Mouse (Mus musculus) heart, embryonic 11.5 days (tissue): Measurements from ENCODE around the gene Rbm5. TPM values are rescaled to one million over a fixed set of nuclear protein-coding genes. Genes with fewer than 3 reads are reported as not detected.

Experiments
- ATAC-seq: fragments of 200-750 bp; cut with Nextera tagmentation; replicated peaks from 2 replicates; pipeline ENCODE4 v1.8.0; 2017; ENCODE audit warnings: moderate library complexity; ENCODE audit not compliant: insufficient number of reproducible peaks, low FRiP score, low TSS enrichment
- H3K27ac ChIP-seq: fragments of 300-500 bp; sonication (generic); 2 replicates; pipeline ENCODE4 v1.5.1; 2014; ENCODE audit warnings: mild to moderate bottlenecking, low read depth, low read length
- H3K27me3 ChIP-seq: fragments of 300-500 bp; sonication (generic); 2 replicates; pipeline ENCODE4 v1.6.1; 2014; ENCODE audit warnings: mild to moderate bottlenecking, low read length, mixed read lengths; ENCODE audit not compliant: control insufficient read depth, insufficient read depth
- H3K36me3 ChIP-seq: fragments of 300-500 bp; sonication (generic); 2 replicates; pipeline ENCODE4 v1.6.1; 2014; ENCODE audit warnings: mild to moderate bottlenecking, low read length, moderate library complexity, mixed read lengths; ENCODE audit not compliant: control insufficient read depth, insufficient read depth
- H3K4me1 ChIP-seq: fragments of 300-500 bp; sonication (generic); 2 replicates; pipeline ENCODE4 v1.6.1; 2014; ENCODE audit warnings: low read length; ENCODE audit not compliant: control insufficient read depth, insufficient read depth
- H3K4me2 ChIP-seq: fragments of 300-500 bp; sonication (generic); 2 replicates; pipeline ENCODE4 v1.6.1; 2014; ENCODE audit warnings: mild to moderate bottlenecking, moderate library complexity
- H3K4me3 ChIP-seq: fragments of 300-500 bp; sonication (generic); 2 replicates; pipeline ENCODE4 v1.5.1; 2014; ENCODE audit warnings: low read depth, low read length
- H3K9ac ChIP-seq: fragments of 300-500 bp; sonication (generic); 2 replicates; pipeline ENCODE4 v1.6.1; 2014; ENCODE audit warnings: mild to moderate bottlenecking, low read depth, low read length, moderate library complexity
- H3K9me3 ChIP-seq: fragments of 300-500 bp; sonication (generic); replicated peaks from 2 replicates; pipeline ENCODE4 v1.6.1; 2016; ENCODE audit warnings: low read length; ENCODE audit not compliant: control insufficient read depth
- WGBS: fragments of 180-500 bp; shearing (Covaris S2); extraction: QIAGEN DNeasy Blood & Tissue Kit; methylation state at CpG from one replicate; pipeline ENCODE4 v1.1.7; 2014; ENCODE audit not compliant: insufficient replicate concordance; 5-methylcytosine and 5-hydroxymethylcytosine counted together
- polyA plus RNA-seq: library from polyadenylated mRNA; unstranded; fragments of >200 nt; fragmentation: Nextera tagmentation; extraction: Ambion mirVana; gene quantifications from 2 replicates; pipeline ENCODE4 v1.2.1, GENCODE M21; 2014

Gene Rbm5
- polyA plus RNA-seq, 1 experiment from 2014 or later: 135 TPM

DNA sequence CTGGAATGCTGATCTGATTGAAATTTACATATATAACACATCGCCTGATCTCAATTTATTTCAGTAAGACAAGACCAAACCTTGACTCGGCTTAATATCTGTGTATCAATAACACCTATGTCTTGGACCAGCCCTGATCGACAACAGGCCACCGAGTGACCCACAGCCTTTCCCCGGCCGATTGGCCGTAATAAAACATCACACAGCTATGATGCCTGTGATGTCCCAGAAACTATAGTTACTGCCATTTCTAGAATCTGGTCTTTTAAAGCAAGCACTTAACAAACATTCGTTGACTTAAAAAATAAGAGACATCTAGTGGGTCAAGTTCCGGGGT is 791 bp downstream of the Rbm5 start:
- Histone ChIP-seq H3K36me3 (peaks cover 36% of the 10 kb centered on the region), H3K9ac (peak overlapping the region; percentile 99), H3K9me3 (no peaks in the 10 kb centered on the region), H3K4me3 (peak overlapping the region; percentile 85), H3K27ac (peak overlapping the region; percentile 92; the same call in 1 of the 2 replicates), H3K27me3 (no peaks in the 10 kb centered on the region), H3K4me1 (peaks cover 10% of the 10 kb centered on the region; the same call in 1 of the 2 replicates), H3K4me2 (peak overlapping the region; percentile 71)
- ATAC-seq: no peak
- whole genome bisulfite sequencing: 1% methylated on average over 9 of the region's 9 CpGs

GRCm38 (mm10) chr9:107769445-107770000 is 1.3 kb downstream of the Rbm5 start:
- no peak overlapping the region for H3K27ac ChIP-seq
- ATAC-seq: no peak
- peaks cover 10% of the 10 kb centered on the region; the same call in 1 of the 2 replicates for H3K4me1 ChIP-seq
- peak overlapping the region; percentile 71 for H3K4me2 ChIP-seq
- peak overlapping the region; percentile 85 for H3K4me3 ChIP-seq
- 46% methylated on average over 4 of the region's 4 CpGs for WGBS
- H3K9ac ChIP-seq: peak overlapping the region; percentile 99
- no peaks in the 10 kb centered on the region for H3K27me3 ChIP-seq
- H3K36me3 ChIP-seq: peaks cover 39% of the 10 kb centered on the region
- H3K9me3 ChIP-seq: no peaks in the 10 kb centered on the region

- Histone ChIP-seq H3K27ac (no peak overlapping the region), H3K36me3 (peaks cover 43% of the 10 kb centered on the region), H3K27me3 (no peaks in the 10 kb centered on the region), H3K4me3 (peak overlapping the region; percentile 85; the same call in 1 of the 2 replicates), H3K9ac (no peak overlapping the region), H3K4me1 (peaks cover 10% of the 10 kb centered on the region; the same call in 1 of the 2 replicates), H3K9me3 (no peaks in the 10 kb centered on the region), H3K4me2 (peak overlapping the region; percentile 71)
- ATAC-seq: no peak
- WGBS: 85% methylated on average over 5 of the region's 5 CpGs
Measured at GRCm38 (mm10) chr9:107768851-107769250, 1.9 kb downstream of the Rbm5 start.

- H3K4me3 ChIP-seq: no peak overlapping the region
- no peak overlapping the region for H3K4me2 ChIP-seq
- no peak overlapping the region for H3K9ac ChIP-seq
- H3K27ac ChIP-seq: no peak overlapping the region
- H3K4me1 ChIP-seq: no peaks in the 10 kb centered on the region
- H3K9me3 ChIP-seq: no peaks in the 10 kb centered on the region
- peaks cover 50% of the 10 kb centered on the region for H3K36me3 ChIP-seq
- no peaks in the 10 kb centered on the region for H3K27me3 ChIP-seq
- 94% methylated on average over 6 of the region's 6 CpGs for WGBS
- ATAC-seq: no peak
Measured at GRCm38 (mm10) chr9:107759593-107759992, 11.2 kb downstream of the Rbm5 start.

- H3K4me3 ChIP-seq: no peak overlapping the region
- H3K9me3 ChIP-seq: no peaks in the 10 kb centered on the region
- no peak overlapping the region for H3K9ac ChIP-seq
- H3K27ac ChIP-seq: no peak overlapping the region
- H3K4me1 ChIP-seq: no peaks in the 10 kb centered on the region
- H3K4me2 ChIP-seq: no peak overlapping the region
- peaks cover 80% of the 10 kb centered on the region for H3K36me3 ChIP-seq
- H3K27me3 ChIP-seq: no peaks in the 10 kb centered on the region
- ATAC-seq: no peak
- 90% methylated on average over 5 of the region's 5 CpGs for WGBS
Measured at GRCm38 (mm10) chr9:107750378-107750777, 20.4 kb downstream of the Rbm5 start.

GRCm38 (mm10) chr9:107748063-107748462 is 22.7 kb downstream of the Rbm5 start:
- Histone ChIP-seq H3K4me2 (no peak overlapping the region), H3K36me3 (peaks cover 90% of the 10 kb centered on the region), H3K9ac (no peak overlapping the region), H3K4me1 (no peaks in the 10 kb centered on the region), H3K27ac (no peak overlapping the region), H3K9me3 (no peaks in the 10 kb centered on the region), H3K4me3 (no peak overlapping the region), H3K27me3 (no peaks in the 10 kb centered on the region)
- WGBS: 94% methylated on average over 3 of the region's 3 CpGs
- no peak for ATAC-seq

- Histone ChIP-seq H3K4me3 (no peak overlapping the region), H3K4me1 (no peaks in the 10 kb centered on the region), H3K9ac (no peak overlapping the region), H3K36me3 (peaks cover 91% of the 10 kb centered on the region), H3K9me3 (no peaks in the 10 kb centered on the region), H3K27ac (no peak overlapping the region), H3K27me3 (no peaks in the 10 kb centered on the region), H3K4me2 (no peak overlapping the region)
- no peak for ATAC-seq
- WGBS: 98% methylated on average over 1 of the region's 1 CpGs
Measured at GRCm38 (mm10) chr9:107747310-107747709, 23.5 kb downstream of the Rbm5 start.

- no peak overlapping the region for H3K4me3 ChIP-seq
- WGBS: 87% methylated on average over 3 of the region's 3 CpGs
- peaks cover 90% of the 10 kb centered on the region for H3K36me3 ChIP-seq
- H3K9ac ChIP-seq: no peak overlapping the region
- no peak for ATAC-seq
- H3K9me3 ChIP-seq: no peaks in the 10 kb centered on the region
- no peaks in the 10 kb centered on the region for H3K4me1 ChIP-seq
- no peaks in the 10 kb centered on the region for H3K27me3 ChIP-seq
- H3K4me2 ChIP-seq: no peak overlapping the region
- H3K27ac ChIP-seq: no peak overlapping the region
Measured at GRCm38 (mm10) chr9:107746679-107747078, 24.1 kb downstream of the Rbm5 start.

DNA sequence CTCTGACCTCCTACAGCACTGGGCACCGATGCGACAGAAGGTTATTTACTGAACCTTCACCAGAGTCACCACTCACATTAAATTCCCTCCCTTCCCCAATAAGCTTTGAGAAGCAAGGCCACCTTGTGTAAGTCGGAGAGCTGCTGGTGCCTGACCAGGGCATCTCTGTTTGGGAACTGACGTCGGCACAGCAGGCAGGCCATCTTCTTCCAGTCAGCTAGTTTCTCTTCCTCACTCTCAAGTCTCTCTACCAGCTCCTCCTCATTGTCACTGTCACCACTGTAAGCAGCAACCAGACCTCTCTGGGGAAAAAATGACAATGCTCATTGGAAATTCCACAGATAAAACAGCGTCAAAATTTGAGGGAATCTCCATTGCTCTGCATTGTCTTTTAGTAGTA is 26.7 kb downstream of the Rbm5 start:
- Histone ChIP-seq H3K27me3 (no peaks in the 10 kb centered on the region), H3K36me3 (peaks cover 87% of the 10 kb centered on the region), H3K9ac (no peak overlapping the region), H3K4me3 (no peak overlapping the region), H3K4me1 (no peaks in the 10 kb centered on the region), H3K4me2 (no peak overlapping the region), H3K9me3 (no peaks in the 10 kb centered on the region), H3K27ac (no peak overlapping the region)
- WGBS: 91% methylated on average over 6 of the region's 6 CpGs
- ATAC-seq: no peak
